Mouse (Mus musculus) MEL (cell line): ENCODE data around the gene Dlg1. TPM values are rescaled to one million over a fixed set of nuclear protein-coding genes. Genes with fewer than 3 reads are reported as not detected.

Experiments
- DNase-seq: peaks from one replicate; pipeline ENCODE4 v3.0.0; 2011; ENCODE audit warnings: low read depth, low spot score
- H3K27ac ChIP-seq: 2 replicates; pipeline ENCODE4 v1.5.1; 2012; ENCODE audit warnings: low read depth, mild to moderate bottlenecking, control low read depth, low read length, moderate library complexity; ENCODE audit not compliant: control insufficient read depth
- H3K27me3 ChIP-seq, 2 experiments: fragments of 150-350 bp in 1 of 2; sonication (generic) in 1 of 2; 2 replicates each; pipeline ENCODE4 v1.6.1; 2012; ENCODE audit warnings: low read length in 2 of 2, mild to moderate bottlenecking in 2 of 2, improper control_type of control experiment in 1 of 2, moderate library complexity in 1 of 2; ENCODE audit not compliant: insufficient read depth in 2 of 2, control insufficient read depth in 1 of 2
- H3K36me3 ChIP-seq, 2 experiments: 2 replicates each; pipeline ENCODE4 v1.6.1; 2012 to 2014; ENCODE audit warnings: low read length in 2 of 2, improper control_type of control experiment in 1 of 2, inconsistent platforms in 1 of 2, mild to moderate bottlenecking in 1 of 2; ENCODE audit not compliant: insufficient read depth in 2 of 2, control insufficient read depth in 1 of 2
- H3K4me1 ChIP-seq, 2 experiments: fragments of 150-350 bp in 1 of 2; sonication (generic) in 1 of 2; 2 replicates each; pipeline ENCODE4 v1.6.1; 2012; ENCODE audit warnings: low read length in 2 of 2, improper control_type of control experiment in 1 of 2, mild to moderate bottlenecking in 1 of 2; ENCODE audit not compliant: insufficient read depth in 2 of 2, control insufficient read depth in 1 of 2
- H3K4me3 ChIP-seq, 2 experiments: fragments of 150-350 bp in 1 of 2; sonication (generic) in 1 of 2; 2 replicates each; pipeline ENCODE4 v1.5.1; 2012; ENCODE audit warnings: low read depth in 2 of 2, low read length in 2 of 2, mild to moderate bottlenecking in 2 of 2, moderate library complexity in 2 of 2, control low read depth in 1 of 2, improper control_type of control experiment in 1 of 2; ENCODE audit not compliant: control insufficient read depth in 1 of 2, insufficient read depth in 1 of 2
- H3K79me2 ChIP-seq: 2 replicates; pipeline ENCODE4 v1.6.1; 2012; ENCODE audit warnings: mild to moderate bottlenecking, low read length, moderate library complexity; ENCODE audit not compliant: control insufficient read depth, poor library complexity, insufficient read depth
- H3K9ac ChIP-seq: 2 replicates; pipeline ENCODE4 v1.6.1; 2012; ENCODE audit warnings: low read depth, mild to moderate bottlenecking, control low read depth, low read length, moderate library complexity; ENCODE audit not compliant: control insufficient read depth, poor library complexity, severe bottlenecking
- H3K9me3 ChIP-seq: fragments of 150-350 bp; sonication (generic); replicated peaks from 2 replicates; pipeline ENCODE4 v1.6.1; 2012; ENCODE audit warnings: mild to moderate bottlenecking, low read length, improper control_type of control experiment, moderate library complexity; ENCODE audit not compliant: insufficient read depth
- BHLHE40 ChIP-seq: IDR thresholded peaks from 2 replicates; pipeline ENCODE4 v1.6.1; 2012; ENCODE audit warnings: low read depth, mild to moderate bottlenecking, inconsistent platforms, low read length, improper control_type of control experiment, borderline replicate concordance
- CHD2 ChIP-seq: IDR thresholded peaks from 2 replicates; pipeline ENCODE4 v1.6.1; 2011; ENCODE audit warnings: low read length, improper control_type of control experiment
- CTCF ChIP-seq, 3 experiments: IDR thresholded peaks in 2 of 3; conservative IDR thresholded peaks in 1 of 3; 2 replicates each; pipeline ENCODE4 v1.5.1; 2011 to 2012; ENCODE audit warnings: low read length in 3 of 3, low read depth in 2 of 3, mild to moderate bottlenecking in 2 of 3, improper control_type of control experiment in 1 of 3, inconsistent platforms in 1 of 3, mixed read lengths in 1 of 3, moderate library complexity in 1 of 3; ENCODE audit not compliant: control insufficient read depth in 1 of 3, insufficient read depth in 1 of 3, poor library complexity in 1 of 3, severe bottlenecking in 1 of 3
- E2F4 ChIP-seq: IDR thresholded peaks from 2 replicates; pipeline ENCODE4 v1.6.1; 2011; ENCODE audit warnings: low read depth, low read length, improper control_type of control experiment, borderline replicate concordance
- ELF1 ChIP-seq: IDR thresholded peaks from 2 replicates; pipeline ENCODE4 v1.6.1; 2014; ENCODE audit warnings: low read depth, mild to moderate bottlenecking, inconsistent platforms, low read length, improper control_type of control experiment, moderate library complexity
- EP300 ChIP-seq, 2 experiments: IDR thresholded peaks; 2 replicates each; pipeline ENCODE4 v1.6.1; 2011; ENCODE audit warnings: improper control_type of control experiment in 2 of 2, low read length in 2 of 2, low read depth in 1 of 2, mild to moderate bottlenecking in 1 of 2
- ETS1 ChIP-seq: IDR thresholded peaks from 2 replicates; pipeline ENCODE4 v1.6.1; 2012; ENCODE audit warnings: low read depth, mild to moderate bottlenecking, inconsistent platforms, low read length, improper control_type of control experiment, moderate library complexity
- GATA1 ChIP-seq: IDR thresholded peaks from 2 replicates; pipeline ENCODE4 v1.6.1; 2011; ENCODE audit warnings: low read depth, low read length, improper control_type of control experiment
- JUND ChIP-seq: IDR thresholded peaks from 2 replicates; pipeline ENCODE4 v1.6.1; 2011; ENCODE audit warnings: low read depth, mild to moderate bottlenecking, improper control_type of control experiment, low read length
- KAT2A ChIP-seq: conservative IDR thresholded peaks from 2 replicates; pipeline ENCODE4 v1.6.1; 2012; ENCODE audit warnings: low read depth, low read length, improper control_type of control experiment, inconsistent platforms
- MAZ ChIP-seq: IDR thresholded peaks from 2 replicates; pipeline ENCODE4 v1.6.1; 2012; ENCODE audit warnings: low read depth, mild to moderate bottlenecking, inconsistent platforms, low read length, improper control_type of control experiment
- MEF2A ChIP-seq: IDR thresholded peaks from 2 replicates; pipeline ENCODE4 v1.6.1; 2014; ENCODE audit warnings: low read depth, mild to moderate bottlenecking, inconsistent platforms, low read length, improper control_type of control experiment; ENCODE audit not compliant: poor library complexity, insufficient replicate concordance, severe bottlenecking; ENCODE audit errors: extremely low read depth
- MXI1 ChIP-seq: IDR thresholded peaks from 2 replicates; pipeline ENCODE4 v1.6.1; 2011; ENCODE audit warnings: mild to moderate bottlenecking, low read depth, low read length, improper control_type of control experiment
- MYC ChIP-seq: IDR thresholded peaks from 2 replicates; pipeline ENCODE4 v1.6.1; 2011; ENCODE audit warnings: low read depth, mild to moderate bottlenecking, low read length, improper control_type of control experiment, moderate library complexity
- NRF1 ChIP-seq: IDR thresholded peaks from 2 replicates; pipeline ENCODE4 v1.6.1; 2014; ENCODE audit warnings: low read depth, mild to moderate bottlenecking, inconsistent platforms, low read length, improper control_type of control experiment, moderate library complexity; ENCODE audit not compliant: poor library complexity, insufficient read depth, severe bottlenecking
- POLR2A ChIP-seq, 2 experiments: IDR thresholded peaks; 2 replicates each; pipeline ENCODE4 v1.6.1; 2011 to 2012; ENCODE audit warnings: low read length in 2 of 2, mild to moderate bottlenecking in 2 of 2, control low read depth in 1 of 2, improper control_type of control experiment in 1 of 2, low read depth in 1 of 2, moderate library complexity in 1 of 2; ENCODE audit not compliant: control insufficient read depth in 1 of 2, insufficient read depth in 1 of 2, poor library complexity in 1 of 2
- POLR2AphosphoS5 ChIP-seq: IDR thresholded peaks from 2 replicates; pipeline ENCODE4 v1.6.1; 2012; ENCODE audit warnings: low read depth, borderline replicate concordance, mild to moderate bottlenecking, inconsistent platforms, low read length, moderate library complexity, mixed read lengths
- RAD21 ChIP-seq: IDR thresholded peaks from 2 replicates; pipeline ENCODE4 v1.6.1; 2011; ENCODE audit warnings: mild to moderate bottlenecking, low read depth, low read length, improper control_type of control experiment
- TCF12 ChIP-seq: IDR thresholded peaks from 2 replicates; pipeline ENCODE4 v1.6.1; 2014; ENCODE audit warnings: low read depth, mild to moderate bottlenecking, inconsistent platforms, low read length, improper control_type of control experiment, moderate library complexity
- UBTF ChIP-seq: IDR thresholded peaks from 2 replicates; pipeline ENCODE4 v1.6.1; 2012; ENCODE audit warnings: low read depth, mild to moderate bottlenecking, inconsistent platforms, low read length, improper control_type of control experiment, moderate library complexity, borderline replicate concordance; ENCODE audit not compliant: insufficient read depth
- USF1 ChIP-seq: IDR thresholded peaks from 2 replicates; pipeline ENCODE4 v1.6.1; 2014; ENCODE audit warnings: low read depth, mild to moderate bottlenecking, inconsistent platforms, low read length, improper control_type of control experiment, moderate library complexity
- ZC3H11A ChIP-seq: IDR thresholded peaks from 2 replicates; pipeline ENCODE4 v1.6.1; 2012; ENCODE audit warnings: low read depth, mild to moderate bottlenecking, inconsistent platforms, low read length, improper control_type of control experiment
- ZKSCAN1 ChIP-seq: IDR thresholded peaks from 2 replicates; pipeline ENCODE4 v1.6.1; 2012; ENCODE audit warnings: low read depth, mild to moderate bottlenecking, inconsistent platforms, low read length, improper control_type of control experiment, moderate library complexity
- polyA plus RNA-seq, 2 experiments: library from polyadenylated mRNA; stranded (reverse) in 1 of 2; unstranded in 1 of 2; fragments of >175 nt in 1 of 2; fragments of >200 nt in 1 of 2; gene quantifications; 2 replicates each; pipeline versions ENCODE4 v1.2.1 to v1.2.4; 2012; ENCODE audit warnings: low replicate concordance in 2 of 2, low read depth in 1 of 2; ENCODE audit not compliant: insufficient read length in 2 of 2, insufficient read depth in 1 of 2, missing spikeins in 1 of 2
- total RNA-seq: library from RNA; depleted of rRNA; stranded (reverse); fragments of 300-350 nt; gene quantifications from 2 replicates; pipeline ENCODE4 v1.2.3, GENCODE M21; 2012

Dlg1 gene
- total and polyA plus RNA-seq, 3 experiments: 25.7 to 74.6 (median 33.9) TPM

- Histone ChIP-seq H3K9ac (no peak overlapping the region), H3K9me3 (no peaks in the 10 kb centered on the region), H3K4me3 (no peak overlapping the region), H3K4me1 (peaks cover 3 to 4% of the 10 kb centered on the region in 2 experiments; a peak in 2 of 4 replicates), H3K27me3 (no peaks in the 10 kb centered on the region), H3K79me2 (peaks cover 2% of the 10 kb centered on the region; the same call in 1 of the 2 replicates), H3K27ac (no peak overlapping the region), H3K36me3 (peaks cover 0 to 2% of the 10 kb centered on the region in 2 experiments; a peak in 2 of 4 replicates)
- TF ChIP-seq MAZ (no peak), USF1 (no peak), MYC (no peak), KAT2A (no peak), ETS1 (no peak), POLR2AphosphoS5 (no peak), GATA1 (no peak), MXI1 (no peak), BHLHE40 (no peak), UBTF (no peak), CHD2 (no peak), CTCF (IDR thresholded peaks at IDR 0.05 in 2 of 3, conservative IDR thresholded peaks at IDR 0.05 in 1 of 3; ENCODE audit: control insufficient read depth in 1 of 3, insufficient read depth in 1 of 3, low read depth in 2 of 3, low read length in 3 of 3, poor library complexity in 1 of 3, severe bottlenecking in 1 of 3) (no peak), MEF2A (no peak)
- no peak for DNase-seq
Observed at GRCm38 (mm10) chr16:31705904-31706303, 42.7 kb downstream of the Dlg1 start.

- Histone ChIP-seq H3K79me2 (peaks cover 2% of the 10 kb centered on the region; the same call in 1 of the 2 replicates), H3K9me3 (no peaks in the 10 kb centered on the region), H3K27me3 (no peaks in the 10 kb centered on the region), H3K4me3 (no peak overlapping the region), H3K36me3 (peaks cover 0 to 2% of the 10 kb centered on the region in 2 experiments; a peak in 2 of 4 replicates), H3K27ac (no peak overlapping the region), H3K9ac (no peak overlapping the region), H3K4me1 (peaks cover 3 to 4% of the 10 kb centered on the region in 2 experiments; a peak in 3 of 4 replicates)
- no peak for DNase-seq
- TF ChIP-seq E2F4: no peak
- no peak for TF ChIP-seq UBTF
- TF ChIP-seq ELF1: no peak
- TF ChIP-seq GATA1: no peak
- no peak for TF ChIP-seq KAT2A
- no peak for TF ChIP-seq ETS1
- TF ChIP-seq USF1: no peak
- TF ChIP-seq MEF2A: no peak
- TF ChIP-seq ZKSCAN1: no peak
- no peak for TF ChIP-seq TCF12
- TF ChIP-seq EP300 (IDR thresholded peaks at IDR 0.05; ENCODE audit: low read depth in 1 of 2, low read length in 2 of 2): no peak
- no peak for TF ChIP-seq BHLHE40
- TF ChIP-seq NRF1: no peak
- TF ChIP-seq RAD21: no peak
- no peak for TF ChIP-seq JUND
- no peak for TF ChIP-seq MAZ
- no peak for TF ChIP-seq ZC3H11A
- TF ChIP-seq POLR2A (IDR thresholded peaks at IDR 0.05; ENCODE audit: control insufficient read depth in 1 of 2, insufficient read depth in 1 of 2, low read depth in 1 of 2, low read length in 2 of 2, poor library complexity in 1 of 2): no peak
Observed at GRCm38 (mm10) chr16:31707326-31707725, 44.1 kb downstream of the Dlg1 start.
